Mouse (Mus musculus) forebrain, postnatal 0 days (tissue): ENCODE measurements around the gene BC055324. TPM values are rescaled to one million over a fixed set of nuclear protein-coding genes. Genes with fewer than 3 reads are reported as not detected.

Source experiments
- ATAC-seq: fragments of 200-750 bp; cut with Nextera tagmentation; 2 replicates; pipeline ENCODE4 v1.8.0; 2017; ENCODE audit warnings: mild to moderate bottlenecking, moderate library complexity
- DNase-seq: peaks from one replicate; pipeline ENCODE4 v3.0.0-alpha.2; 2015
- H3K27ac ChIP-seq: fragments of 300-500 bp; sonication (generic); 2 replicates; pipeline ENCODE4 v1.5.1; 2014; ENCODE audit warnings: low read depth, mild to moderate bottlenecking, antibody characterized with exemption, low read length, moderate library complexity, mixed read lengths
- H3K27me3 ChIP-seq: fragments of 300-500 bp; sonication (generic); 2 replicates; pipeline ENCODE4 v1.6.1; 2014; ENCODE audit warnings: mild to moderate bottlenecking, low read length, mixed read lengths; ENCODE audit not compliant: insufficient read depth
- H3K36me3 ChIP-seq: fragments of 300-500 bp; sonication (generic); 2 replicates; pipeline ENCODE4 v1.6.1; 2014; ENCODE audit warnings: mild to moderate bottlenecking, moderate library complexity; ENCODE audit not compliant: insufficient read depth
- H3K4me1 ChIP-seq: fragments of 300-500 bp; sonication (generic); 2 replicates; pipeline ENCODE4 v1.6.1; 2014; ENCODE audit warnings: antibody characterized with exemption; ENCODE audit not compliant: insufficient read depth
- H3K4me2 ChIP-seq: fragments of 300-500 bp; sonication (generic); 2 replicates; pipeline ENCODE4 v1.6.1; 2014; ENCODE audit warnings: low read depth, mild to moderate bottlenecking, moderate library complexity
- H3K4me3 ChIP-seq: fragments of 300-500 bp; sonication (generic); 2 replicates; pipeline ENCODE4 v1.5.1; 2014; ENCODE audit warnings: low read depth, low read length, mixed read lengths
- H3K9ac ChIP-seq: fragments of 300-500 bp; sonication (generic); 2 replicates; pipeline ENCODE4 v1.6.1; 2014; ENCODE audit warnings: mild to moderate bottlenecking
- H3K9me3 ChIP-seq: fragments of 300-500 bp; sonication (generic); 2 replicates; pipeline ENCODE4 v1.6.1; 2016; ENCODE audit warnings: low read length
- CTCF ChIP-seq: sonication (generic); IDR thresholded peaks from 2 replicates; pipeline ENCODE4 v1.5.1; 2016; ENCODE audit warnings: antibody characterized with exemption, control low read depth, low read depth
- WGBS: fragments of 180-500 bp; shearing (Covaris S2); extraction: QIAGEN DNeasy Blood & Tissue Kit; methylation state at CpG from one replicate; pipeline ENCODE4 v1.1.7; 2014; 5-methylcytosine and 5-hydroxymethylcytosine counted together
- polyA plus RNA-seq: library from polyadenylated mRNA; unstranded; fragments of >200 nt; fragmentation: Nextera tagmentation; extraction: Ambion mirVana; gene quantifications from 2 replicates; pipeline ENCODE4 v1.2.1, GENCODE M21; 2015
- total RNA-seq: library from RNA; depleted of rRNA; stranded (reverse); fragments of >200 nt; gene quantifications from 2 replicates; pipeline ENCODE4 v1.2.3, GENCODE M21; 2014

The BC055324 gene
- total and polyA plus RNA-seq, 2 experiments from 2014 or later, result 1.7 to 4.9 TPM

GRCm38 (mm10) chr1:163994173-163994720, 349 bp downstream of the BC055324 start:
- DNase-seq (no peak), ATAC-seq (peak; percentile 66; the same call in 1 of the 2 replicates)
- TF ChIP-seq CTCF, result no peak
- Histone ChIP-seq H3K9me3 (no peaks in the 10 kb centered on the region), H3K4me3 (peak overlapping the region; percentile 87), H3K9ac (peak overlapping the region; percentile 65), H3K36me3 (no peaks in the 10 kb centered on the region), H3K4me2 (peak overlapping the region; percentile 69), H3K4me1 (no peaks in the 10 kb centered on the region; the same call in 1 of the 2 replicates), H3K27ac (no peak overlapping the region), H3K27me3 (no peaks in the 10 kb centered on the region)
- WGBS, result 3% methylated on average over 38 of the region's 38 CpGs

- DNase-seq (no peak), ATAC-seq (no peak)
- Histone ChIP-seq H3K4me1 (no peaks in the 10 kb centered on the region; the same call in 1 of the 2 replicates), H3K27ac (no peak overlapping the region), H3K9me3 (no peaks in the 10 kb centered on the region), H3K4me2 (no peak overlapping the region), H3K27me3 (no peaks in the 10 kb centered on the region), H3K4me3 (no peak overlapping the region), H3K36me3 (no peaks in the 10 kb centered on the region), H3K9ac (no peak overlapping the region)
- WGBS, result 83% methylated on average over 4 of the region's 4 CpGs
- TF ChIP-seq CTCF, result no peak
Measured at GRCm38 (mm10) chr1:163992371-163992770, 2.2 kb downstream of the BC055324 start.

GRCm38 (mm10) chr1:163976515-163976914, 18.1 kb downstream of the BC055324 start:
- ATAC-seq (no peak), DNase-seq (no peak)
- TF ChIP-seq CTCF, result no peak
- H3K36me3 ChIP-seq, result 0 out of 2 replicates have a peak, but pooled peaks cover 3% of the 10 kb centered on the region
- no peak overlapping the region for H3K4me3 ChIP-seq
- H3K4me2 ChIP-seq, result no peak overlapping the region
- 80% methylated on average over 1 of the region's 1 CpGs for WGBS
- no peak overlapping the region for H3K27ac ChIP-seq
- no peaks in the 10 kb centered on the region for H3K4me1 ChIP-seq
- H3K27me3 ChIP-seq, result no peaks in the 10 kb centered on the region
- H3K9ac ChIP-seq, result no peak overlapping the region
- no peaks in the 10 kb centered on the region for H3K9me3 ChIP-seq

- ATAC-seq (no peak), DNase-seq (no peak)
- Histone ChIP-seq H3K36me3 (no peaks in the 10 kb centered on the region), H3K4me3 (no peak overlapping the region), H3K9me3 (no peaks in the 10 kb centered on the region), H3K27me3 (no peaks in the 10 kb centered on the region), H3K4me2 (no peak overlapping the region), H3K27ac (no peak overlapping the region), H3K4me1 (no peaks in the 10 kb centered on the region), H3K9ac (no peak overlapping the region)
- WGBS, result 98% methylated on average over 2 of the region's 2 CpGs
- no peak for TF ChIP-seq CTCF
Measured at GRCm38 (mm10) chr1:163975088-163975487, 19.5 kb downstream of the BC055324 start.

- 90% methylated on average over 1 of the region's 1 CpGs for WGBS
Measured at GRCm38 (mm10) chr1:163974471-163974870, 20.1 kb downstream of the BC055324 start.

GRCm38 (mm10) chr1:163964008-163964689, 30.4 kb downstream of the BC055324 start:
- Histone ChIP-seq H3K4me2 (no peak overlapping the region), H3K4me3 (no peak overlapping the region), H3K36me3 (peaks cover 5% of the 10 kb centered on the region; the same call in 1 of the 2 replicates), H3K9ac (no peak overlapping the region), H3K9me3 (no peaks in the 10 kb centered on the region), H3K27ac (no peak overlapping the region), H3K27me3 (no peaks in the 10 kb centered on the region), H3K4me1 (no peaks in the 10 kb centered on the region)
- ATAC-seq (no peak), DNase-seq (no peak)
- no peak for TF ChIP-seq CTCF
- WGBS, result 95% methylated on average over 10 of the region's 10 CpGs

More at GRCm38 (mm10) chr1:163974471-163974870, 20.1 kb downstream of the BC055324 start:
- Histone ChIP-seq H3K36me3 (no peaks in the 10 kb centered on the region), H3K9me3 (no peaks in the 10 kb centered on the region), H3K27ac (no peak overlapping the region), H3K4me2 (no peak overlapping the region), H3K9ac (no peak overlapping the region), H3K4me1 (no peaks in the 10 kb centered on the region), H3K4me3 (no peak overlapping the region), H3K27me3 (no peaks in the 10 kb centered on the region)
- no peak for DNase-seq
- no peak for ATAC-seq
- no peak for TF ChIP-seq CTCF

- Histone ChIP-seq H3K27me3 (no peaks in the 10 kb centered on the region), H3K9me3 (no peaks in the 10 kb centered on the region), H3K36me3 (peaks cover 12% of the 10 kb centered on the region), H3K4me3 (no peak overlapping the region), H3K27ac (no peak overlapping the region), H3K4me2 (no peak overlapping the region), H3K4me1 (no peaks in the 10 kb centered on the region), H3K9ac (no peak overlapping the region)
- peak; percentile 64 for ATAC-seq
- no peak for TF ChIP-seq CTCF
- DNase-seq, result no peak
- whole genome bisulfite sequencing, result 75% methylated on average over 3 of the region's 3 CpGs
Measured at GRCm38 (mm10) chr1:163958036-163958435, 36.6 kb downstream of the BC055324 start.
